Mouse (Mus musculus) ovary, adult 10 weeks (tissue): ENCODE measurements around the gene Pmch. TPM values are rescaled to one million over a fixed set of nuclear protein-coding genes. Genes with fewer than 3 reads are reported as not detected.

Source experiments
- polyA plus RNA-seq: library from polyadenylated mRNA; stranded (reverse); fragments of 350-450 nt; fragmentation: Illumina TruSeq; extraction: RNeasy Lipid Tissue Mini Kit (QIAGEN cat#74804); gene quantifications from one replicate; pipeline ENCODE4 v1.2.3, GENCODE M21; 2014

The Pmch gene
- not detected for polyA plus RNA-seq

GRCm38 (mm10) chr10:88090772-88091171, at the start of gene Pmch:
Gene Pmch (plus strand): TSS chr10:88091072.

Other genes starting within 250 kb of the Pmch start
- gene Igf1, start 232.8 kb upstream of the Pmch start, polyA plus RNA-seq: 253 TPM
- 14.4 TPM for gene Parpbp, start 55.9 kb downstream of the Pmch start, polyA plus RNA-seq
- gene Nup37, start 55.9 kb downstream of the Pmch start, polyA plus RNA-seq: 24.6 TPM
- gene Washc3, start 110.0 kb downstream of the Pmch start, polyA plus RNA-seq: 68.1 TPM